Comparison of ENCODE assay signal across 8 mouse cellular contexts in genomic region chr5:93270095-93270494, GRCm38 (mm10). TPM values are rescaled to one million over a fixed set of nuclear protein-coding genes. Genes with fewer than 3 reads are reported as not detected.
DNase-seq lines count a peak whose midpoint lies in the region; ATAC-seq and TF ChIP-seq lines count a peak whose summit lies in the region.
"Had no signal": no experiment of that assay in that cellular context is flagged by ENCODE, and none has a peak within 500 bp of the region (broad histone marks: within the 10 kb centered on the region; RNA-seq: fewer than 3 reads in every experiment).

No protein-coding gene starts in this region.

- 47% methylated on average over 7 of the region's 7 CpGs for WGBS in kidney, embryonic 16.5 days
- 48% methylated on average over 7 of the region's 7 CpGs for WGBS in kidney, adult 2 months
- 42% methylated on average over 7 of the region's 7 CpGs for WGBS in embryonic facial prominence, embryonic 15.5 days
- WGBS in hindbrain, embryonic 14.5 days: 25% methylated on average over 7 of the region's 7 CpGs

- H3K4me1 ChIP-seq in kidney, embryonic 16.5 days (ENCODE audit: insufficient read depth, low read length): peaks cover 21% of the 10 kb centered on the region
- H3K4me1 ChIP-seq in kidney, adult 2 months (ENCODE audit: control insufficient read depth, insufficient read depth, low read length): 0 out of 2 replicates have a peak, but pooled peaks cover 2% of the 10 kb centered on the region
- H3K4me1 ChIP-seq in embryonic facial prominence, embryonic 15.5 days: peaks cover 13% of the 10 kb centered on the region
- H3K4me1 ChIP-seq in hindbrain, embryonic 14.5 days (replicated peaks; ENCODE audit: control insufficient read depth, insufficient read depth, low read length): peaks cover 14% of the 10 kb centered on the region

- peak overlapping the region; percentile 56 for H3K4me2 ChIP-seq in kidney, embryonic 16.5 days (replicated peaks; ENCODE audit: low read depth, low read length)
- H3K4me2 ChIP-seq in embryonic facial prominence, embryonic 15.5 days (replicated peaks): peak overlapping the region; percentile 56; the same call in 1 of the 2 replicates
- H3K4me2 ChIP-seq in hindbrain, embryonic 14.5 days (replicated peaks): peak overlapping the region; percentile 62
- H3K4me2 ChIP-seq in myocyte (ENCODE audit: low read depth): peak overlapping the region; percentile 92

- H3K27me3 ChIP-seq in kidney, embryonic 16.5 days (ENCODE audit: insufficient read depth, low read length): no peaks in the 10 kb centered on the region
- no peaks in the 10 kb centered on the region for H3K27me3 ChIP-seq in kidney, adult 2 months (replicated peaks; ENCODE audit: control insufficient read depth, insufficient read depth, low read length)
- no peaks in the 10 kb centered on the region for H3K27me3 ChIP-seq in embryonic facial prominence, embryonic 15.5 days
- H3K27me3 ChIP-seq in hindbrain, embryonic 14.5 days (ENCODE audit: control insufficient read depth, insufficient read depth, low read length): no peaks in the 10 kb centered on the region
- no peaks in the 10 kb centered on the region for H3K27me3 ChIP-seq in myocyte (ENCODE audit: control insufficient read depth, insufficient read depth, insufficient read length)

- H3ac ChIP-seq in myocyte (ENCODE audit: control insufficient read depth, insufficient read length): no peak overlapping the region

- no peak for ATAC-seq in kidney, embryonic 16.5 days (ENCODE audit: low FRiP score, low TSS enrichment)
- ATAC-seq in embryonic facial prominence, embryonic 15.5 days (ENCODE audit: insufficient number of reproducible peaks, low FRiP score, low TSS enrichment, low read depth): no peak
- no peak for ATAC-seq in hindbrain, embryonic 14.5 days (ENCODE audit: low FRiP score)
- ATAC-seq in CD4-positive, CD25-positive, alpha-beta regulatory T cell, adult 4 months: no peak

- H3K79me2 ChIP-seq in myocyte (ENCODE audit: control insufficient read depth, insufficient read depth): peaks cover 16% of the 10 kb centered on the region

- no peak overlapping the region for H3K27ac ChIP-seq in kidney, embryonic 16.5 days (ENCODE audit: low read length)
- H3K27ac ChIP-seq in kidney, adult 2 months (ENCODE audit: insufficient read depth, low read depth, low read length): no peak overlapping the region
- 0 out of 2 replicates have a peak overlapping the region, but pooled peaks have one; percentile 11 for H3K27ac ChIP-seq in embryonic facial prominence, embryonic 15.5 days (replicated peaks)
- H3K27ac ChIP-seq in hindbrain, embryonic 14.5 days: no peak overlapping the region

- H3K36me3 ChIP-seq in kidney, embryonic 16.5 days (ENCODE audit: insufficient read depth, low read length): peaks cover 45% of the 10 kb centered on the region
- H3K36me3 ChIP-seq in kidney, adult 2 months (ENCODE audit: control insufficient read depth, insufficient read depth, low read length): peaks cover 22% of the 10 kb centered on the region
- H3K36me3 ChIP-seq in embryonic facial prominence, embryonic 15.5 days: peaks cover 42% of the 10 kb centered on the region
- H3K36me3 ChIP-seq in hindbrain, embryonic 14.5 days (replicated peaks; ENCODE audit: control insufficient read depth, insufficient read depth): peaks cover 54% of the 10 kb centered on the region
- peaks cover 45% of the 10 kb centered on the region for H3K36me3 ChIP-seq in myocyte (ENCODE audit: control insufficient read depth, insufficient read depth)

- no peak for TF ChIP-seq CTCF in kidney, adult 2 months (conservative IDR thresholded peaks at IDR 0.05; ENCODE audit: insufficient read depth, insufficient read length, low read depth, low read length)

- no peak overlapping the region for H3K9ac ChIP-seq in kidney, embryonic 16.5 days (replicated peaks; ENCODE audit: low read length)
- H3K9ac ChIP-seq in embryonic facial prominence, embryonic 15.5 days: no peak overlapping the region
- H3K9ac ChIP-seq in hindbrain, embryonic 14.5 days: peak overlapping the region; percentile 92

- no peak for TF ChIP-seq POLR2A in kidney, adult 2 months (IDR thresholded peaks at IDR 0.05; ENCODE audit: low read depth, low read length)
- TF ChIP-seq POLR2A in myocyte (IDR thresholded peaks at IDR 0.05; ENCODE audit: insufficient read length, low read depth): no peak

- H3K4me3 ChIP-seq in kidney, embryonic 16.5 days (ENCODE audit: low read length): no peak overlapping the region
- no peak overlapping the region for H3K4me3 ChIP-seq in kidney, adult 2 months (ENCODE audit: insufficient read depth, low read depth, low read length)
- peak overlapping the region; percentile 98 for H3K4me3 ChIP-seq in embryonic facial prominence, embryonic 15.5 days (replicated peaks)
- peak overlapping the region; percentile 72 for H3K4me3 ChIP-seq in hindbrain, embryonic 14.5 days (replicated peaks; ENCODE audit: low read length)
- H3K4me3 ChIP-seq in myocyte: peak overlapping the region; percentile 95

- H3K9me3 ChIP-seq in kidney, embryonic 16.5 days (ENCODE audit: low read length): no peaks in the 10 kb centered on the region
- H3K9me3 ChIP-seq in embryonic facial prominence, embryonic 15.5 days (replicated peaks): no peaks in the 10 kb centered on the region
- H3K9me3 ChIP-seq in hindbrain, embryonic 14.5 days (ENCODE audit: control insufficient read depth, low read length): no peaks in the 10 kb centered on the region

- DNase-seq in kidney, adult 2 months: no peak
- no peak for DNase-seq in hindbrain, embryonic 14.5 days (ENCODE audit: low spot score)
- no peak for DNase-seq in embryo, embryonic 9.5 days (ENCODE audit: extremely low spot score)
- DNase-seq: spleen, adult 18-20 months had no signal

TF ChIP-seq in myocyte, 11 proteins besides CTCF, POLR2A, EP300 and RAD21:
- TF ChIP-seq MYOD1 (IDR thresholded peaks at IDR 0.05; ENCODE audit: control insufficient read depth in 1 of 3, insufficient read length in 2 of 3, low read depth in 2 of 3) (peak in 2 of 3 experiments; percentile 21 to 62), POLR2AphosphoS2 (IDR thresholded peaks at IDR 0.05; ENCODE audit: insufficient read length, low read depth) (no peak), TCF3 (IDR thresholded peaks at IDR 0.05; ENCODE audit: insufficient read length, low read depth) (no peak), MYOG (IDR thresholded peaks at IDR 0.05; ENCODE audit: control insufficient read depth in 1 of 3, insufficient read depth in 1 of 3, insufficient read length in 2 of 3, low read depth in 2 of 3) (peak in 1 of 3 experiments; percentile 39), E2F4 (IDR thresholded peaks at IDR 0.05; ENCODE audit: insufficient read depth) (no peak), MAX (IDR thresholded peaks at IDR 0.05; ENCODE audit: low read depth) (no peak), REST (IDR thresholded peaks at IDR 0.05; ENCODE audit: insufficient read depth, insufficient read length) (no peak)
TF ChIP-seq in myocyte: peak in this region for 2.

RNA-seq across cellular contexts. Expression of gene Ccng2, which starts 3.0 kb away (rescaled TPM):
- polyA plus RNA-seq in kidney, embryonic 16.5 days (2015; fragmentation: Nextera tagmentation; extraction: Ambion mirVana): 63.9 and 67.4 TPM in 2 replicates
- 16.7 and 20.0 TPM in 2 replicates for polyA plus RNA-seq in kidney, adult 2 months (2012; rRNA removed)
- 65.5 and 69.5 TPM in 2 replicates for polyA plus RNA-seq in embryonic facial prominence, embryonic 15.5 days (2015; fragmentation: Nextera tagmentation; extraction: Ambion mirVana)
- polyA plus RNA-seq in hindbrain, embryonic 14.5 days (2014; fragmentation: Nextera tagmentation; extraction: Ambion mirVana): 78.3 and 82.0 TPM in 2 replicates
- polyA plus RNA-seq in myocyte (2012; fragmentation: generic; extraction: Trizol): 22.9 TPM
- polyA plus RNA-seq in CD4-positive, CD25-positive, alpha-beta regulatory T cell, adult 4 months (2017; shearing (Covaris generic)): 10 to 100 TPM; 19.3 to 30.6 TPM

Comparison
In these comparisons a context has a peak if more than half of its experiments do, and no peak if none do; other contexts are left out.
1. H3K4me3 ChIP-seq: peak in embryonic facial prominence, embryonic 15.5 days (single experiment), hindbrain, embryonic 14.5 days (single experiment) and myocyte (single experiment); none in kidney, embryonic 16.5 days (single experiment) and kidney, adult 2 months (single experiment).
2. Peak in every context shown above with its lines, with median percentiles within 50 percentile points of each other: H3K4me2 ChIP-seq.